Mouse (Mus musculus): ENCODE data around the gene Amacr. TPM values are rescaled to one million over a fixed set of nuclear protein-coding genes. Genes with fewer than 3 reads are reported as not detected.

Amacr gene
- polyA plus RNA-seq, 1 experiment from 2014 or later: 11.4 TPM

- ATAC-seq: 0 out of 2 replicates have a peak, but pooled peaks have one; percentile 18
- Histone ChIP-seq H3K27ac (ENCODE audit: low read depth, low read length) (no peak overlapping the region), H3K9ac (ENCODE audit: low read length) (0 out of 2 replicates have a peak overlapping the region, but pooled peaks have one; percentile 40), H3K4me3 (ENCODE audit: low read depth, low read length) (peak overlapping the region; percentile 29), H3K9me3 (replicated peaks; ENCODE audit: control insufficient read depth, low read length) (no peaks in the 10 kb centered on the region), H3K4me2 (ENCODE audit: low read length) (peak overlapping the region; percentile 55), H3K4me1 (ENCODE audit: control insufficient read depth, insufficient read depth, low read length) (peaks cover 4% of the 10 kb centered on the region; the same call in 1 of the 2 replicates), H3K36me3 (ENCODE audit: control insufficient read depth, insufficient read depth, low read length) (no peaks in the 10 kb centered on the region), H3K27me3 (replicated peaks; ENCODE audit: control insufficient read depth, insufficient read depth, low read length) (peaks cover 37% of the 10 kb centered on the region)
- WGBS: under 1% methylated on average over 8 of the region's 8 CpGs
- DNase-seq (ENCODE audit: low spot score): peak; percentile 2
These were observed 55.8 kb downstream of the Amacr start for GRCm38 (mm10) chr15:11037376-11037695.

GRCm38 (mm10) chr15:11037711-11038110, 56.2 kb downstream of the Amacr start, which contains the start of gene Rxfp3:
TSS of gene Rxfp3 (minus strand) at chr15:11037991.
- Histone ChIP-seq H3K4me1 (ENCODE audit: control insufficient read depth, insufficient read depth, low read length) (peaks cover 4% of the 10 kb centered on the region; the same call in 1 of the 2 replicates), H3K9ac (ENCODE audit: low read length) (peak within 1 kb of the TSS; percentile 40; the same call in 1 of the 2 replicates), H3K9me3 (replicated peaks; ENCODE audit: control insufficient read depth, low read length) (no peaks in the 10 kb centered on the region), H3K27me3 (replicated peaks; ENCODE audit: control insufficient read depth, insufficient read depth, low read length) (peaks cover 37% of the 10 kb centered on the region), H3K36me3 (ENCODE audit: control insufficient read depth, insufficient read depth, low read length) (no peaks in the 10 kb centered on the region), H3K27ac (ENCODE audit: low read depth, low read length) (no peak within 1 kb of the TSS), H3K4me2 (ENCODE audit: low read length) (peak within 1 kb of the TSS; percentile 55), H3K4me3 (ENCODE audit: low read depth, low read length) (peak within 1 kb of the TSS; percentile 29)
- peak; percentile 3 for DNase-seq (ENCODE audit: low spot score)
- no peak for ATAC-seq
- WGBS: 3% methylated on average over 16 of the region's 16 CpGs

GRCm38 (mm10) chr15:11038476-11038875, 56.9 kb downstream of the Amacr start:
- Histone ChIP-seq H3K9ac (ENCODE audit: low read length) (no peak overlapping the region), H3K4me3 (ENCODE audit: low read depth, low read length) (no peak overlapping the region), H3K4me2 (ENCODE audit: low read length) (no peak overlapping the region), H3K9me3 (replicated peaks; ENCODE audit: control insufficient read depth, low read length) (no peaks in the 10 kb centered on the region), H3K27ac (ENCODE audit: low read depth, low read length) (no peak overlapping the region), H3K4me1 (ENCODE audit: control insufficient read depth, insufficient read depth, low read length) (peaks cover 4% of the 10 kb centered on the region; the same call in 1 of the 2 replicates), H3K27me3 (replicated peaks; ENCODE audit: control insufficient read depth, insufficient read depth, low read length) (peaks cover 37% of the 10 kb centered on the region), H3K36me3 (ENCODE audit: control insufficient read depth, insufficient read depth, low read length) (no peaks in the 10 kb centered on the region)
- ATAC-seq: no peak
- 3% methylated on average over 12 of the region's 12 CpGs for WGBS
- DNase-seq (ENCODE audit: low spot score): peak; percentile 80

GRCm38 (mm10) chr15:11040067-11040466, 58.5 kb downstream of the Amacr start:
- no peak overlapping the region for H3K27ac ChIP-seq (ENCODE audit: low read depth, low read length)
- H3K4me2 ChIP-seq (ENCODE audit: low read length): no peak overlapping the region
- H3K27me3 ChIP-seq (replicated peaks; ENCODE audit: control insufficient read depth, insufficient read depth, low read length): peaks cover 33% of the 10 kb centered on the region
- H3K9me3 ChIP-seq (replicated peaks; ENCODE audit: control insufficient read depth, low read length): no peaks in the 10 kb centered on the region
- ATAC-seq (no peak), DNase-seq (ENCODE audit: low spot score) (no peak)
- no peak overlapping the region for H3K9ac ChIP-seq (ENCODE audit: low read length)
- 76% methylated on average over 5 of the region's 5 CpGs for WGBS
- H3K4me1 ChIP-seq (ENCODE audit: control insufficient read depth, insufficient read depth, low read length): peaks cover 4% of the 10 kb centered on the region; the same call in 1 of the 2 replicates
- H3K4me3 ChIP-seq (ENCODE audit: low read depth, low read length): no peak overlapping the region
- no peaks in the 10 kb centered on the region for H3K36me3 ChIP-seq (ENCODE audit: control insufficient read depth, insufficient read depth, low read length)

- no peak overlapping the region for H3K4me2 ChIP-seq (ENCODE audit: low read length)
- H3K27ac ChIP-seq (ENCODE audit: low read depth, low read length): no peak overlapping the region
- 90% methylated on average over 2 of the region's 2 CpGs for WGBS
- H3K27me3 ChIP-seq (replicated peaks; ENCODE audit: control insufficient read depth, insufficient read depth, low read length): peaks cover 22% of the 10 kb centered on the region
- H3K4me1 ChIP-seq (ENCODE audit: control insufficient read depth, insufficient read depth, low read length): peaks cover 4% of the 10 kb centered on the region; the same call in 1 of the 2 replicates
- H3K4me3 ChIP-seq (ENCODE audit: low read depth, low read length): no peak overlapping the region
- ATAC-seq (no peak), DNase-seq (ENCODE audit: low spot score) (no peak)
- no peak overlapping the region for H3K9ac ChIP-seq (ENCODE audit: low read length)
- no peaks in the 10 kb centered on the region for H3K9me3 ChIP-seq (replicated peaks; ENCODE audit: control insufficient read depth, low read length)
- no peaks in the 10 kb centered on the region for H3K36me3 ChIP-seq (ENCODE audit: control insufficient read depth, insufficient read depth, low read length)
These were observed 59.7 kb downstream of the Amacr start for GRCm38 (mm10) chr15:11041229-11041628.

- Histone ChIP-seq H3K4me2 (ENCODE audit: low read length) (no peak overlapping the region), H3K27ac (ENCODE audit: low read depth, low read length) (no peak overlapping the region), H3K4me3 (ENCODE audit: low read depth, low read length) (no peak overlapping the region), H3K9ac (ENCODE audit: low read length) (no peak overlapping the region), H3K4me1 (ENCODE audit: control insufficient read depth, insufficient read depth, low read length) (no peaks in the 10 kb centered on the region), H3K36me3 (ENCODE audit: control insufficient read depth, insufficient read depth, low read length) (no peaks in the 10 kb centered on the region), H3K9me3 (replicated peaks; ENCODE audit: control insufficient read depth, low read length) (no peaks in the 10 kb centered on the region), H3K27me3 (replicated peaks; ENCODE audit: control insufficient read depth, insufficient read depth, low read length) (peaks cover 6% of the 10 kb centered on the region; the same call in 1 of the 2 replicates)
- 71% methylated on average over 5 of the region's 5 CpGs for WGBS
- ATAC-seq (no peak), DNase-seq (ENCODE audit: low spot score) (no peak)
These were observed 61.3 kb downstream of the Amacr start for GRCm38 (mm10) chr15:11042828-11043227.

Other genes with a start within 250 kb of the Amacr start
- gene C1qtnf3, start 29.4 kb upstream of the Amacr start, polyA plus RNA-seq (2014; fragmentation: Nextera tagmentation; extraction: Ambion mirVana): 0.15 and 0.23 TPM in 2 replicates
- gene Slc45a2, start 19.0 kb downstream of the Amacr start, polyA plus RNA-seq (2014; fragmentation: Nextera tagmentation; extraction: Ambion mirVana): 0.07 TPM in 1 of 2 replicates, not detected in the other
- 1.2 TPM in 2 replicates for gene Rxfp3, start 56.2 kb downstream of the Amacr start, polyA plus RNA-seq (2014; fragmentation: Nextera tagmentation; extraction: Ambion mirVana)
- gene Adamts12, start 83.0 kb downstream of the Amacr start, polyA plus RNA-seq (2014; fragmentation: Nextera tagmentation; extraction: Ambion mirVana): 0.88 and 1.4 TPM in 2 replicates